Mouse (Mus musculus): Measurements from ENCODE around the gene Mcu.

Mcu gene

GRCm38 (mm10) chr10:59419516-59419915 lies 197.0 kb downstream of the Mcu start:
- DNase-seq: no peak

- DNase-seq: no peak
Observed at GRCm38 (mm10) chr10:59416623-59417022, 199.9 kb downstream of the Mcu start.

DNA sequence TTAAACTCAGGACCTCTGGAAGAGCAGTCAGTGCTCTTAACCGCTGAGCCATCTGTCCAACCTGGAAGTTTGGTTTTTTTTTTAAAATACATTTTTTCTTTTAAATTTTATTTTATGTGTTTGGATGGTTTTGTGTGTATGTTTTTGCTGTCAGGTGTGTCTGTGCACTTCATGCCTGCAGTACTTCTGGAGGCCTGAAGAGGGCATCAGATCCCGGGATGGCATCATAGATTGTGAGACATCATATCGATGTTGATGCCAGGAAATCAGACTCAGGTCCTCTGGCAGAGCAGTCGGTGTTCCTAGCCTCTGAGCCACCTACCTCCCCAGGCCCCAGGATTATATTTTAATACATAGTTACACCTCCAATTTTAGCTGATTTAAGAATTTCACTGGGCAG lies 202.8 kb downstream of the Mcu start:
- no peak for DNase-seq

DNA sequence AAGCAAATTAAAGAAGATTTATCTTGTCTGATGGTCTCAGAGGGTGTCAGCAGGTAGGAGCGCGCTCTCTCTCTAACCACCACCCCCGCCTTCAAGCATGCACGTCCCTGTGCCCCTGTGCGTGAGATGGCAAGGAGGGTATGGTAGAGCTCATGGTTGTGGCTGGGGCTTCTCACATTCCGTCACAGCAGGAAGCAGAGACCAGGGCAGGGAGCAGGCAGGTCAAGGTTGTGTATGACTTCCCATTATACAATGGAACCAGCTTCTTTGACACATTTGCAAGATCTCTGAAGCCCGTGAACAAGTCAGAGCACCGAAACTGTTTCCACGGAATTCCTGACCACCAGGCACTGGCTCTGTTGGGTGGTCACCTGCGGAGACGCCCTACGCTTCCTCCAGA lies 206.2 kb downstream of the Mcu start:
- no peak for DNase-seq

DNA sequence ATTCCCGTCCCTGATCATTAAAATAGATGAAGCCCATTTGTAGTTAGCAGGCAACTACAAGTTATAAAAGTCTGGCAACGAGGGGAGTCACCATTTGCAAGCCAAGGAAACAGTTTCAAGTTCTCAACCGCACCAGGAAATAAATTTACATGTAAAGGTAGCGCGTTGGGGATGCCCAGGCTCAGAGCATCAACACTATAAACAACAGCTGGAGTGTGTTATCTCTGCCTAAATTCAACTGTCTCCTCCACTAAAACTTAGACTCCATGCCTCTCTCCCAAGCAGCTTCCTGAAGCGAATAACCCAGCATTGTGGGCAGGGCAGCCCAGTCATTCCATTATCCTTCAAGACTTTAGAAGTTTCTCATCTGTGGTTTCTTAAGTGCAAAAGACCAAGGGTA lies 208.0 kb downstream of the Mcu start:
- DNase-seq: no peak

GRCm38 (mm10) chr10:59403793-59404149 lies 212.7 kb downstream of the Mcu start:
- DNase-seq: no peak

GRCm38 (mm10) chr10:59402899-59403792 lies 213.3 kb downstream of the Mcu start, which contains the start of gene Pla2g12b:
TSS of gene Pla2g12b (plus strand) at chr10:59403660.
- no peak for DNase-seq

All from kidney, postnatal 14 days (tissue).